Mouse (Mus musculus) thymus, postnatal 25 days (tissue): ENCODE data around the gene Evpl.
A peak's percentile ranks its signal among the peaks of the same experiment; 100 is the strongest.

Experiments
- DNase-seq: peaks from one replicate; pipeline ENCODE4 v3.0.0; 2022

The Evpl gene

DNA sequence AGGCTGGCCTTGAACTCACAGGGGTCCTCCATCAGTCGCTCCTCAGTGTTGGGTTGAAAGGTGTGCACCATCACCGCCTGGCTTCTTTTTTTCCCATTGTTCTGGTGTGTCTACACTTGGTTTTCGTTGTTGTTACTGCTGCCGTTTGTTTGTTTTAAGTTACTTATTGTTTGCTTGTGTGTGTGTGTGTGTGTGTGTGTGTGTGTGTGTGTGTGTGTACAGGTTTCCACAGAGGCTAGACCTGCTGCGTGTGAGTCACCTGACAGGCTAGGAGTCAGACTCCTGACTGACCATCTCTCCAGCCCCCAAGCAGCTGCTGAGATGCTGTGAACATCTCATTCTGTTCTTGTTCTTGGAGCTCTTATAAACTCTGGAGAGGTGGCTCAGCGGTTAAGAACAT, 25.0 kb downstream of the Evpl start:
- DNase-seq: no peak

DNA sequence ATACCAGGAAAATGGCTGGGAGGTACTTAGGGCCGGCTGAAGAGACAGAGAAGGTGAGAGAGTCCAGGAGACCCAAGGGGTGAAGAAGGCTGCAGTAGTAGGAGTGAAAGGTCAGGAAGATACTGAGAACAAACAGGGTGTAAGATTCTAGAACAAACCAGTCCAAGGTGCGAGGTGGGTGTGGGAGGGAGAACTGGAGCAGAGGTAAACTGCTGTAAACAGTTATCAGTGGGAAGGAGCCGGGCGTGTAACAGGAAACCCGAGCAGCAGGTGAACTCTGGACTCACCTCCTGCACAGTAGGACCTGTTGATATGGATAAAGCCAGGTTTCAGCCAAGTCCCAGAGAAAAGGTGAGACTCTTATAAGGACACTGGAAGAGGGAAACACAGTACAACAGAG, 27.2 kb downstream of the Evpl start:
- no peak for DNase-seq

DNA sequence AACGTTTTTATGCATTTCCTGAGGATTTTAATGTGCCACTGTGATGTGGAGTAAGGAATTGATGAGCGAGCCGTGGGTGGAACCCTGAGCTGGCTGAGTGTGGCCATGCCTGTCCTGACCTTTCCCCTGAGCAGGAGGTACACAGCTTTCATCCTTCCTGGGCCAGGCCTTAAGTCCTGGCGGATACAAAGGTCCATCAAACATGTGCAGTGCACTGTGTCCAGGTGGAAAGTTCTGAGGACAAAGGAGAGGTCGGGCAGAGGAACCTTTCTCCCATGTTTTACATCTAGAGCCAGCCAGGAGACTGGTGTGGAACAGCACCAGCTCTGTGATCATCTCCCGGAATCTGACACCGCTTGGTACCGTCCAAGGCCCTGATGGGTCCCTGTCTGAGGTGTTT, 28.6 kb downstream of the Evpl start:
- no peak for DNase-seq

DNA sequence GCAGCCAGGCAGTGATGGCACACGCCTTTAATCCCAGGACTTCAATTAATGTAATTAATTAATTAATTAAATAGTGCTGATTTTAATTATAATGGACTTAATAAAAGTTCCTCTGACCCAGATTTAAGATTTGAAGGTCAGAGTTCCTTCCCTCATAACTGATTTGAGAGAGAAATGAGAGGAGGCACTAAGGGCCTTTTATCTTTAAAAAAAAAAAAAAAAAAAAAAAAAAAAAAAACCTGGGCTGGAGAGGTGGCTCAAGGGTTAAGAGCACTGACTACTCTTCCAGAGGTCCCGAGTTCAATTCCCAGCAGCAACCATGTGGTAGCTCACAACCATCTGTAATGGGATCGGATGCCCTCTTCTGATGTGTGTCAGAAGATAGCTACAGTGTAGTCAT, 29.2 kb downstream of the Evpl start:
- DNase-seq: no peak

DNA sequence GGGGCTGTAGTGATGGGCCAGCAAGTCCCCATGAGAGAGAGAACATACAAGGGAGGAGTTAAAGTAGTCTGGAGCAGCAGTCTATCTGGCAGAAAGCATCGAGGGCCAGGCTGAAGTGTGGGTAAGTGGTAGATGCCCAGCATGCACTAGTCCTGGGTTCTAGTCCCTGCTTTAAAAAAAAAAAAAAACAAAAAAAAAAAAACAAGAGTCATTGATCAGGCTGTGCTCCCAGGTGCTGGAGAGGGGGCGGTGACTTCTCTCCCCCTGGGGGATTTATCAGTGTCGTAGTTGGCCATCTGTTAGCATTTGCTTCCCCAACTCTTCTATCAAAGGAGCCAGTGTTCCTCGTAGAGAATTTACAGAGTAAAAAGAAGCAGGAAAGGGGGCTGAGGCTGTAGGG, 31.2 kb downstream of the Evpl start:
- no peak for DNase-seq

DNA sequence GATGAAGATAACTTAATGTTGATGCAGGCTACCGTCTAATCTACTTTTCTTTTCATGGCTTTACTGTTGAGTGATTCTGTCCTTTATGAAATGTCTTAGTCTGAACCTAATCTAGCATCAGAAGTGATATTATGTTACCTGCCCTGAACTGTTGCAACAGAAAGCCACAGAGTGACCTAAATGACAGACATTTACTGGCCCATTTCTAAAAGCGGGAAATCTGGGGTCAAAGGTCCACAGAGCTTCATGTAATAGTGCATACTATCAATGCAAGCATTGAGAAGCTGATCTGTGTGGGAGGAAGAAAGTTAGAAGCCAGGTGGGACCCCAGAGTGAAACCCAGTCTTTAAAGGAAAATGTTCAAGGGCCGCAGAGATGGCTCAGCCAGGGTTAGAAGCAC, 34.7 kb downstream of the Evpl start:
- DNase-seq: no peak

DNA sequence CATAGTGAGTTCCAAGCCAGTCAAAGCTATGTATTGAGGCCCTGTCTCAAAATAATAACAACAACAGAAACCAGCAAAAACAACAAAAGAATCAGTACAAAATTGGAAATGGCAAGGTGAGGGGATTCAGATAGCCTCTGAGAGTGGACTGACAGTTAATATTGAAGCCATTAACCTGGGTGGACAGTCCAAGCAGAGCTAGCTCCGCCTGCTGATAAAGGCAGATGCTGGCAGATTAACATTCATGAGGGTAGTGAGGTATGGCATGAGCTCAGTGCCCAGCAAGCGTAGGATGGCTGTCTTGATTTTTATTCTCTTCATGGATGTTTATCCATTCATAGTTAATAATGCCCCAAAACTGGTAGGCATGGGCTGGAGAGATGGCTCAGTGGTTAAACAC, 36.7 kb downstream of the Evpl start:
- DNase-seq: no peak

DNA sequence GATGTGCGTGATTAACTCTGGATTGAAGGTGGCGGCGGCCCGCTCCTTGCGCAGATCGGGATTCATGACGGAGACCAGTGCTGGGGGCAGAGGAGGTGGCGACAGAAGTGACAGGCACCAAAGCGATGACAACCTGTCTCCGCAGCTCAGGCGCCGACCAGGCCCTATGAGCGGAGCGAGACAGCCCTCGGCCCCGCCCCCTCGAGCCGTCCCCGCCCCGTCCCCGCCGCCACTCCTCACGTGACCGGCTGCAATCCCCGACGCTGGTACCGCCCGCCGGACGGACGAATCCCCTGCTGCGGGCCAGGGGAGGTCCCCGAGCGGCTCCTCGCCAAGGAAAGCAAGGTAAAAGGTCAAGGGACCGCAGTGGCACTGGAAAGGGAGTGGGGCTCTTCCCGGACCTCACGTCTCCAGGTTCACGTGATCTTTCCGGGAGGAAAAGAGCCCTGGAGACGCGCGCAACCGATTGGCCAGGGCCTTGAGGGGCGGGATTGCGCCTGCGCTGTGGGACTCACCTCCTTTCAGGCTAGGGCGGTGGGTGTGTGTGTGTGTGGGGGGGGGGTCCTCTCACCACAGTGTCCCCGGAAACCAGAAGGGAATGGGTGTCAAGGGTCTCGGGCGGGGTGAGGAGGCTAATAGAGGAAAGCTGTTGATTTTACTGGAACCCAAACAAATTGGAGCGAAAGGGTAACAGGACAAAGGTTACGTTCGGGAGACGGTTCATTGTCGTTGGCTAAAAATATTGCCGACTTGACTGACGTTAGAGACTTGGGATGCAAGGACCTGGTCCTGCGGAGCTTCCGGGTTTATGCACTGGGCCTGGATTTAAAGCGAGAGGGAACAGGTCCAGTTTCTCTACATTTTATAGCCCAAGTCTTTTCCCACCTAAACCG, 39.0 kb downstream of the Evpl start, which contains the start of the genes Ten1 and Acox1:
TSS of gene Ten1 (plus strand) at position 217 of the 893 bp plus-strand sequence.
TSS of gene Acox1 (minus strand) at position 407 of the 893 bp plus-strand sequence.
- peak; percentile 98 for DNase-seq

DNA sequence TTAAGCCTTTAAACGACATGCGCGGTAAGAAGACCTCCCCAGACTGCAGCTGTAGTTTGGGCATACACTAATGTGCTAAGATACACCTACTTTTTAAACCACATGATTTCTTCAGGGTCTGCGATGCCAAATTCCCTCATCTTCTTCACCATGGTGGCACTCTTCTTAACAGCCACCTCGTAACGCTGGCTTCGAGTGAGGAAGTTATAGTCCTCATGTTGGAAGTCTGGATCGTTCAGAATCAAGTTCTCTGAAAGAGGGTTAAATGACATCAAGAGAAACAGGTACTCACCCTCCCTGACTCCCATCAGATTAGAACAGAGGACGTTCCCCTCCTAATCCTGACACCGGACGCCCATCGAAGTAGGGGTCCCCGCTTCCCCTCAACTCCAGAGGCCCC, 39.7 kb downstream of the Evpl start:
- DNase-seq: no peak

DNA sequence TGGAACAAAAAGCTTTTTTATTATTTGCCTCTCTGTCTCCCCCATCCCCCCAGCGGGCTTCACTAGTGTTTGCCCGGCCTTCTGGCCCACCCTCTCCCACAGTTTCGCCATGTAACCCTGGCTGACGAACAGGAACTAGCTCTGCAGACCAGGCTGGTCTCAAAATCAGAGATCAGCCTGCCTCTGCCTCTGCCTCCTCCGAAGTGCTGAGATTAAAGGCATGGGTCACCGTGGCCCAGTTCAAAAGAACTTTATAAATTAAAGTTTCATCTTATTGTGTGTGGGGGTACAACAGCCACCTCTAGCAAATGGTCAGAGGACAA, 40.3 kb downstream of the Evpl start:
- no peak for DNase-seq

DNA sequence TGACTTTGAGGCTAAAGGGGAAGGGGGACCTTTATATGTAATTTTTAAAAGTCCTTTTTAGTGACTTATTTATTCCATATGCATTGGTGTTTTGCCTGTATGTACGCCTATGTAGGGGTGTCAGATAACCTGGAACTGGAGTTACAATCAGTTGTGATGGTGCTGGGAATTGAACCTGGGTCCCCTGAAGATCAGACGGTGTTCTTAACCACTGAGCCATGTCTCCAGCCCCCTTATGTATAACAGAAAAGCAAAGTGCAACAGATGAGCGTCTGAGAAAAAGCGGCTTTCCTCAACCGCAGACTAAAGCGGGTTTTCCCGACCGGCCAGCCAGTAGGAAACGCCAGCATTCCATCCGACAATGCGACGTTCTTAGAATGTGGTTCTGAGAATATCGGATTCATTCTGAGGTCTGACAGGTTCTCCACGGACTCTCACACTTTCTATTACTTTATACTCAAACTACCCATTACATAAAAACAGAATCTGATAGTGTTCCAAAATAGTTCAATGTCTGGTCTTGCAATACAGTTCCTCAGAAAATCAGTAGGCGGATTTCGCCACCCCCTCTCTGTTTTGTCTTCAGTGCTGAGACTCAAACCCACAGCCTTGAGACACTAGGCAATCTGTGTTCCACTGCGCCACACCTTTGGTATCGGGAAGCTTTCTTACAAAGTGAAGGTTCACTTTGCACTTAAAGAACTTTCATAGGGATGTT, 40.9 kb downstream of the Evpl start:
- DNase-seq: no peak

DNA sequence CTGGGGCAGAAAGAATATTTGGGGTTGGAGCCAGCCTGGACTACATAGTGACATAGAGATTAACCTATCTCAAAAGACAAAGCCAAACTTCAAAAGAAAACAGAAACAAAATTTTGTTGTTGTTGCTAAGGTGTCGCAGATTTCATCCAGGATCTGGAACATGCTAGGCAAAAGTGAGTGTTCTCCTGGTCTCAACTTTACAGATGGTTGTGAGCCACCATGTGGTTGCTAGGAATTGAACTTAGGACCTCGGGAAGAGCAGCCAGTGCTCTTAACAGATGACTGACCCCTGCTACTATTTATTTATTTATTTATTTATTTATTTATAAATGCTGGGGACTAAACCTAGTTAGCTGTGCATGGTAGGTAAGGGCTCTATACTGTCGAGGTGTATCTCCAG, 41.5 kb downstream of the Evpl start:
- no peak for DNase-seq

DNA sequence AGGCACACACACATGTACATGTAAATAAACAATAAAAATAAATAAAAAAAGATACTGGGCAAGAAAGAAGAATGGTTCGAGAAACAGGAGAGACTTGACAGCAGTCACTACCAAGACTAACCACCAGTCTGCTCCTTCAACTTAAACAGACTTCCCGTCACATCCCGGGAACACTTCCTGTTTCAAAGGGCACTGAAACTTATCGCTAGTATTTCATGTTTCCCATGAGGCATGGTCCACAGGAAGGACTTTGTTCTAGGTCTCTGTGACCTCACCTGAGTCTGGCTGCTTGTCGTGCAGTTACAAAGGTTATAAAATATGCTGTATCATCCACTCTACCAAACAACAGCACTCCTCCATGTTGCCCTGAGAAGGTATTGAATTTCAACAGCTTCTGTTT, 42.6 kb downstream of the Evpl start:
- no peak for DNase-seq

DNA sequence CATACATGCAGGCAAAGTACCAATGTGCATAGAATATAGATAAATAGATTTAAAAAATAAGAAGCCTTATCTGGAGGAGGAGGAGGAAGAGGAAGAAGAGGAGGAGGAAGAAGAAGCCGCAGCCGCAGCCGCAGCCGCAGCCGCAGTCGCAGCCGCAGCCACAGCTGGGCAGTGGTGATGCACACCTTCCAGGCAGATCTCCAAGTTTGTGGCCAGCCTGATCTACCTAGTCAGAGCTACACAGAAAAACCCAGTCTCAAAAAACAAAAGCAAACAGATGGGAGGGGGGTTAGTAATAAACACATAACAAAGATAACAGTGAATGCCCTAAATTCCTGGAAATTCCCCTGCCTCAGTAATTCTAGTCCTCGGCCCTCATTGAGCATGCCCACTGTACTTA, 43.3 kb downstream of the Evpl start:
- DNase-seq: no peak

DNA sequence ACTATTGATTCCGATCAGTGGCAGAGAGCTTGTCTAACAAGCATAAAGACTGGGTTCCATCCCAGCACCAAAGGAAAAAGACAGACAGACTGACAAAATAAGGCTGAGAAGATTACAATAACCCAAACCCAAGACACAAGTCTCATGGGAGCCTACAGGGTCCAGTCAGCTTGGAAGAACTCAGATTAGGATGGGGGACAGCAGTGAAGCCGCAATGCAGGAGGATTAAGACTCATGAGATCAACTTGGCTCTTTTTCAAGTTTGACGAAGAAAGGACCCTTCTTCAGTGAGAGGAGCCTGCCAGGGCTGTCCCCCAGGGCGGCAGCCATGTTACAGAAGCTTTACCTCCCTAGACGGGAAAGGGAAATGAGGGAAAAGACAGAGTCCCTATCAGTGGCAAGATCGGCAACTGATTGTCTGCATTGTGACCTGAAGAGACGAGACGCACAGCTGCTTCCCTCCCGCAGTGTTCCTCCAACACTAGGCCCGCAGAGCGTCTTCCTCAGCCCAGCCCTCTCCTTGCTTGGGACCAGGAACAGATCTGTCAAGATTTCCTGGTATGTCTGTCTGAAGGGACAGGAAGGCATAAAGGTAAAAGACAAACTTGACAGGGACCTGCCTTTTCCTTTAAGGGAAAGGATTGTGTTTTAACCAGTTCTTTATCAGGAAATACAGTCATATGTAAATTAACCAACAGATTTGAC, 50.5 kb downstream of the Evpl start:
- no peak for DNase-seq

DNA sequence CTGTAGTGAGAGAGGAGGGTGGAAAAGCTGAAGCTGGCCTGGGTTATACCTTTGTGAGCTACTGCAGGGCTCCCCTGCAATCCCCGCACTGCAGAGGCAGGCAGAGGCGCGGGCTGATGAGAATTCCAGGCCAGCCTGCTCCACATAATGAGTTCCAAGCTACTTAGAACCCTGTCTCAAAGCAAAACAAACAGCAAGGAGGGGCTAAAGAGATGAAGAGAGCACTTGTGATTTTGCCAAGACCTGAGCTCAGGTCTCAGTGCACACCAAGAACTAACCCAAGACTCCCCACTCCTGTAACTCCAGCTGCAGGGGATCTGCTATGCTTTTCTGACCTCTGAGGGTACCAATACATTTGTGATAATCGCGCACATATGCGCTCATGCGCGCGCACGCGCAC, 51.5 kb downstream of the Evpl start:
- DNase-seq: no peak

DNA sequence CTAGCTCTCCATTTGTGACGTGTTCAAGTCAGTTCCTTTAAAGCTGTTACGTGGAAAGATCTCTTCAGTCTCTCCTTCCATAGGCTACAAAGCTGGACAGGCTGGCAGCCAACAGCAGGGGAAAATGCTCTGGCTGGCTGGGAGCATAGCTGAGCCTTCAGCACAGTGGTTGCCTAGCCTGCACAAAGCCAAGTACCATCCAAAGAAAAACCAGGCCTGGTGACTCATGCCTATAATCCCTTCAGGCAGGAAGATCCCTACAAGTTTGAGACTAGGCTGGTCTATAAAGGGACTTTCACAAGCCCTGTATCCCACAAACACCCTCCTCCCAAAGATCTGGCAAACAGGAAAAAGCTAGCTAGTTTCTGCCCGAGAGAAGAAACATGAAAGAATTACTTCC, 52.0 kb downstream of the Evpl start:
- DNase-seq: no peak

DNA sequence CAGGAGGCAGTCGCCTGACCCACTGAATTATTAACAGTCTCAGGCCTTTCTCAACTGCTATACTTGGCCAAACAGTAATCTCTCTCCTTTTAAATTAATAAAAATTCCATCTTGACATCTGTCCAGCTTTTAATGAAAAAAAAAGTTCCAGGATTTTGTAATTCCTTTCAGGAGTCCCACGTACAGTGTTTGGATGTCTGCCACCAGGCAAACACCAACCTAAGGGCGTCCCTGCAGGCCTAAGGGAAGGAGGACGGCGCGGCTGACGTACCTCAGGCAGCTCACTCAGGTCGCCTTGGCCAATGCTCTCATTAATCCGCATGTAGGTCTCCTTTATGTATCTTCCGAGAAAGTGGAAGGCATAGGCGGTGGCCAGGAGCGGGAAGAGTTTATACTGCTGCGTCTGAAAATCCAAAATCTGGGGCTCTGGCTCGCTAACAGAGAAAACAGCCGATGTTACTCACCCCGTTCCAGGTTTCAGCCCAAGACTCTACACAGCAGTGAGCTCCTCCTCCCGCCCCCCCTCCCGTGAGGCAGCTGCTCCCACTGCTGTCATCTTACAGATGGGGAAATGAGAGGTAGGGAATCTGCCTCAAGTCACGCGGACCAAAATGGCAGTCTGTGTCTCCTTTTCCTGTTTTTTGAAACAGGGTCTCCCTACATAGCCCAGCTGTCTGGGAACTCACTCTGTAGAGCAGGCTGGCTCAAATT, 59.3 kb downstream of the Evpl start:
- no peak for DNase-seq

DNA sequence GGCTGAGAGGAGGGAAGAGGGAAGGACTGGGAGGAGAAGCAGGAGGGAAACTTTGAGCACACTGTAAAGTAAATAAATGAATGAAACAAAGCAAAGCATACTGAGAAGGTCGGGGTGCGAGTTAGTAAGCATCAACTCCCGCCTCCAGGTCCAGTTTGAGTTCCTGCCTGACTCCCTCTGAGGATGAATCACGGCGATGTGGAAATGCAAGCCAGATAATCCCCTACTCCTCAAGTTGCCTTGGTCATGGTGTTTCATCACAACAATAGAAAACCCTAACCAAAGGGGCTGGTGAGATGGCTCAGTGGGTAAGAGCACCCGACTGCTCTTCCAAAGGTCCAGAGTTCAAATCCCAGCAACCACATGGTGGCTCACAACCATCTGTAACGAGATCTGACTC, 61.9 kb downstream of the Evpl start:
- no peak for DNase-seq

DNA sequence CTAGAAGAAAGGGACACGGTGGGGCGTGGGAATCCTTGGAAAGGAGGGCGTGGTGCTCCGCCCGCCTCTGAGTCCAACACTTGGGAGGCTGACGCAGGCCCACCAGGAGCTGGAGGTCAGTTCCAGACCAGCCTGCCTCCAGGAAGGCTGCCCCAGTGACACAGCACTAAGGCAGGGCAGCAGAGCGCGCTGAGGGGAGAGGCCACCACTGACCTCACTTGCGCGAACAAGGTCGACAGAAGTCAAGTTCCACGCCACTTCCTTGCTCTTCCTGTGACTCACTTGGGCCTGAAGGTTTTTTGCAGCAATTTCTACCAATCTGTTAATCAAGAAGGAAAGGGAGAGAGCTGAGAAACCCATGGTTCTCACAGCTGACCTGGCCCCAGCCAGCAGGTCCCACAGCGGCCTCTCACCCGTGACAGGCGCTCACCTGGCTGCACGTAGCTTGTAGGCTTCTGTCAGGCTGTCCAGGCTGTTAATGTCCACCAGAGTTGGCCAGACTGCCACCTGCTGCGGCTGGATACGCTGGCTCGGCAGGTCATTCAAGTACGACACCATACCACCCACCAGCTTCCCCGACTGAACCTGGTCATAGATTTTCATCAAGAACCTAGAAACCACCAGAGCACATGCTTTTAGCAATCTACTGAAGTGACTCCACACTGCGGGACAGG, 63.0 kb downstream of the Evpl start:
- no peak for DNase-seq

DNA sequence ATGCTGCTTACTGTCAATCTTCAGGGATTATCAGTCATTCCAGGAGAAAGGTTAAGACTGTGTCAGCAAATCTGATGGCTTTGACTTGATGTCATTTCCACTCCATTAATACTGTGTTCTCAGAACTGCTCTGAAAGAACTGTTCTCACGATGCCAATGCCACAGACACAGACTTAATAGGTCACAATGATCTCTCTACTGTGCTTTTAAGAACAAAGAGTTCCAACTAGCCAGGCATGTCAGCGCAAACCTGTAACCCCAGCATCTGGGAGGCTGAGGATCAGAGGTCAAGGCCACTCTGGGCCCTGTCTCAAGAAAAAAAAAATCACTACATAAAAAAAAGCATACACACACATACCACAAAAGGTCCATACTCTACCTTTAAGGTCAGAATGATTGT, 65.9 kb downstream of the Evpl start:
- no peak for DNase-seq
